Mouse (Mus musculus) T-cell, adult 2 months (primary cell): ENCODE measurements around the gene Fam78a.

Source experiments
- DNase-seq: peaks from one replicate; pipeline ENCODE4 v3.0.0; 2022; ENCODE audit warnings: low spot score

Fam78a gene

GRCm38 (mm10) chr2:32096122-32096420, 11.4 kb upstream of the Fam78a start:
- no peak for DNase-seq

- no peak for DNase-seq
Observed at GRCm38 (mm10) chr2:32095351-32096121, 10.9 kb upstream of the Fam78a start, which contains the start of gene Plpp7. Plpp7 (plus strand) TSS chr2:32095528.

- no peak for DNase-seq
Observed at GRCm38 (mm10) chr2:32094001-32094707, 9.5 kb upstream of the Fam78a start.

- DNase-seq, result no peak
Observed at GRCm38 (mm10) chr2:32091956-32092355, 7.3 kb upstream of the Fam78a start.

- no peak for DNase-seq
Observed at GRCm38 (mm10) chr2:32090145-32090544, 5.5 kb upstream of the Fam78a start.

- no peak for DNase-seq
Observed at GRCm38 (mm10) chr2:32089606-32090005, 4.9 kb upstream of the Fam78a start.

GRCm38 (mm10) chr2:32088372-32088981, 3.8 kb upstream of the Fam78a start:
- DNase-seq, result no peak

- no peak for DNase-seq
Observed at GRCm38 (mm10) chr2:32087606-32088005, 2.9 kb upstream of the Fam78a start.

GRCm38 (mm10) chr2:32085231-32085630, 574 bp upstream of the Fam78a start:
- no peak for DNase-seq

GRCm38 (mm10) chr2:32084872-32085199, 179 bp upstream of the Fam78a start:
- DNase-seq, result no peak

GRCm38 (mm10) chr2:32083159-32084011, 1.3 kb downstream of the Fam78a start:
- DNase-seq, result peak; percentile 78

GRCm38 (mm10) chr2:32082229-32082628, 2.4 kb downstream of the Fam78a start:
- DNase-seq, result no peak

- no peak for DNase-seq
Observed at GRCm38 (mm10) chr2:32081296-32081929, 3.2 kb downstream of the Fam78a start.

- no peak for DNase-seq
Observed at GRCm38 (mm10) chr2:32080681-32081080, 4.0 kb downstream of the Fam78a start.

- DNase-seq, result no peak
Observed at GRCm38 (mm10) chr2:32079191-32079725, 5.4 kb downstream of the Fam78a start.

- peak; percentile 69 for DNase-seq
Observed at GRCm38 (mm10) chr2:32078522-32078921, 6.1 kb downstream of the Fam78a start.

- DNase-seq, result peak; percentile 59
Observed at GRCm38 (mm10) chr2:32077744-32078143, 6.9 kb downstream of the Fam78a start.

- DNase-seq, result no peak
Observed at GRCm38 (mm10) chr2:32075368-32075767, 9.3 kb downstream of the Fam78a start.

GRCm38 (mm10) chr2:32074404-32074803, 10.3 kb downstream of the Fam78a start:
- DNase-seq, result no peak

- no peak for DNase-seq
Observed at GRCm38 (mm10) chr2:32070747-32071146, 13.9 kb downstream of the Fam78a start.

- DNase-seq, result peak; percentile 68
Observed at GRCm38 (mm10) chr2:32068811-32069607, 15.6 kb downstream of the Fam78a start.
